Mouse (Mus musculus): Measurements from ENCODE around the gene 4932415D10Rik. TPM values are rescaled to one million over a fixed set of nuclear protein-coding genes. Genes with fewer than 3 reads are reported as not detected.

The 4932415D10Rik gene
- not detected in 2 replicates for polyA plus RNA-seq (2012; rRNA removed; ENCODE audit: low replicate concordance)

DNA sequence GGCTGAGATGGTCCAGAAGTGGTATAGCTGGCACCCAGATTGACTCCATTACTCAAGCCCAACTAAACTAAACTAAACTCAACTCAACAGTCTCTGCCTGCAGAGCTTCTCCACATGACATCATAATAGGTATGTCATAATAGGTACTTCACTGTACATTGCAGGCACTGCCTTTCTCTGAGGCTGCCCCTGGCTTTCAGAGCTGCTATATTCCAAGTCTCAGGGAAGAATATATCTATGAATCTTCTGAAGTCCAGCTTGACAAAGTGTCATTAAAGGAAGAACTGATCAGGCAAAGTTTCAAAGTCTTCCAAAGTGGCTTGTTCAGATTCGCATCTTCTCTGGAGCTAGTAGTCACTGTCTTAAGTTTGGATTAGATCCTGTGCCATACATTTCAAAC lies at the start of gene 4932415D10Rik:
Gene 4932415D10Rik, minus strand, starts transcription at position 101 of the 400 bp plus-strand sequence.

DNA sequence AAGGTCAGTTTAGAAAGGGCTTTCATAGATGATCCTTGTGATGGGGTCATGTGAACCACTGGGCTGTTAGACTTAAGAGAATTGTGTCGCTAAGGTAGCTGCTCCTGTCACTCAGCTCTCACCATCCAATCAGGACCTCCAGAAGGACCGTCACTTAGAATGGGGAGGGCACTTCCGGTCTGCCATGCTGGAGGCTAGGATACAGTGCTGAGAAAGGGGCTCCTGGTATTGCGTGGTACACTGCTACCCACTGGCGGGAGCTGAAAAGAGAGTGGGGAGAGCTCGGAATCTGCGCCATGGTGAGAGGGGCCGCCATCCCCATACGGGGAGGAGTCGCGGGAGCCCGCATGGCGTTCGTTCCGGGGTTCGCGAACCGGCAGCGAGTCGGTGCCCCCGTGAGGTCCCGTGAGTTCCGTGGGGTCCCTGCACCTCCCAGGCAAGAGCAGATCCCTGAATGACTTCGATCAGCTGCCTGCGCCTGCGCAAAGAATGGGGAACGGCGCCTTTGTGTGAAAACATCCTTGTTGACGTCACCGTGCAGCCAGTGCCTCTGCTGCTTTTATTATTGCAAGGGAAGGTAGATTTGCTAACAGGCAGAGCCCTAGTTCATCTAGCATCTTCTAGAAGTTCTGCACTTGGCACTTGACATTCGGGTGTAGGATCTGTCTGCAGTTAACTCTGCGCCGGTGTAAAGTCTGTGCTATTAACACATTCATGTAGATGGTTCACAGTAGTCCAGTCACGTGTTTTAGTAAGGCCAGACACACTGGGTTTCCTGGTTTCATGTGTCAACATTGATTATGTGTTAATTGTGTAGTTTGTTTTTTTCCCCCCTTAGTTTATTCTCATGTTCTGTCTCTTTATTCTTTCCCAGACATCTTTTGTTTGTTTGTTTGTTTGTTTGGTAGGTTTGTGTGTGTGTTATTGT lies 38.0 kb upstream of the 4932415D10Rik start, which contains the start of gene Gm4924:
Gene Gm4924, plus strand, starts transcription at position 173 of the 928 bp plus-strand sequence.

DNA sequence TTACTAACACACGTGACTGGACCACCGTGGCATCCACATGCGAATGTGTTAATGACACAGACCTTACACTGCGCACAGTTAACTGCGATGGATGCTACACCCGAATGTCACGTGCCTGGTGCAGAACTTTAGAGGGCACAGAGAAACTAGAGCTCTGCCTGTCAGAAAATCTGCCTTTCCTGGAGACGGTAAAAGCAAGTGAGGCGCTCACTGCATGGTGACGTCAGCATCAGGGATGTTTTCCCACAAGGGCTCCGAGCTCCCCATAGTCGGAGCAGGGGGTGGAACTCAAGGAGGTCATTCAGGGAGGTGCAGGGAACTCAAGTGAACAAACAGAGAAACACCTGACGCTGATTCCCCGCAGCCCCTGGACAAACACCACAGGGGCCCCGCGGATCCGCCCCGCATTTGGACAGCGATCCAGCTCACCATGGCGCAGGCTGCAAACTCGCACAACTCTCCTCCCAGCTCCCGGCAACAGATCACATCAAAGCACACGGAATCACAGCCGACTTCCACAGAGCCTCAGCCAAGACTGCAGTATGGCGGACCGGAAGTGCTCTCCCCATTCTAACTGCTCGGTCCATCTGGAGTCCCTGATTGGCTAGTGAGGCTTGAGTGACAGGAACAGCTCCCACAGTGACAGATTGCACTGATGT lies 75.5 kb downstream of the 4932415D10Rik start, which contains the start of gene Zfp938:
Gene Zfp938, minus strand, starts transcription at position 539 of the 659 bp plus-strand sequence.

Other genes starting within 250 kb of the 4932415D10Rik start
- gene BC024063, start 233.2 kb downstream of the 4932415D10Rik start, polyA plus RNA-seq (2012; rRNA removed; ENCODE audit: low replicate concordance): 0.04 and 0.44 TPM in 2 replicates
- gene AU041133, start 188.6 kb downstream of the 4932415D10Rik start, polyA plus RNA-seq (2012; rRNA removed; ENCODE audit: low replicate concordance): 0.43 and 0.45 TPM in 2 replicates
- gene Zfp938, start 75.3 kb downstream of the 4932415D10Rik start, polyA plus RNA-seq (2012; rRNA removed; ENCODE audit: low replicate concordance): 1.4 and 2.0 TPM in 2 replicates
- gene Gm4924, start 37.7 kb upstream of the 4932415D10Rik start, polyA plus RNA-seq (2012; rRNA removed; ENCODE audit: low replicate concordance): 1.0 and 2.9 TPM in 2 replicates
- not detected in 2 replicates for gene Gm1553, start 176.0 kb upstream of the 4932415D10Rik start, polyA plus RNA-seq (2012; rRNA removed; ENCODE audit: low replicate concordance)

Measured in subcutaneous adipose tissue, adult 2 months (tissue).